Mouse (Mus musculus) heart, postnatal 25 days (tissue): ENCODE results near the gene Fxyd5. TPM values are rescaled to one million over a fixed set of nuclear protein-coding genes. Genes with fewer than 3 reads are reported as not detected.

Experiments used
- DNase-seq: peaks from one replicate; pipeline ENCODE4 v3.0.0; 2022; ENCODE audit warnings: low spot score
- intact Hi-C: fragments of 180-260 bp; cut with DNase I; formaldehyde crosslinking; loops from one replicate; pipeline ENCODE4 v1.15.1; 2025
- total RNA-seq, 2 experiments: library from RNA; stranded (reverse); gene quantifications; 2 replicates each; pipeline ENCODE4 v1.2.3; 2021

Fxyd5 gene
- total RNA-seq, 2 experiments from 2014 or later = 26.1 to 31.0 TPM

- intact Hi-C loops = no loop called here
Observed at GRCm38 (mm10) chr7:31067836-31068235, 25.6 kb upstream of the Fxyd5 start.

GRCm38 (mm10) chr7:31063074-31063560 is 20.8 kb upstream of the Fxyd5 start:
- intact Hi-C loops = loop anchor here (5.0 kb wide), 1 partner anchor 114 kb away; no protein-coding TSS in a partner anchor
- no peak for DNase-seq

More at GRCm38 (mm10) chr7:31067836-31068235, 25.6 kb upstream of the Fxyd5 start:
- no peak for DNase-seq

- intact Hi-C loops = loop anchor here (5.0 kb wide), 1 partner anchor 117 kb away; no protein-coding TSS in a partner anchor
- DNase-seq = no peak
Observed at GRCm38 (mm10) chr7:31060621-31061010, 18.3 kb upstream of the Fxyd5 start.

- intact Hi-C loops = loop anchor here (1.0 to 5.0 kb wide), 3 partner anchors 19 to 117 kb away; no protein-coding TSS in a partner anchor
- no peak for DNase-seq
Observed at GRCm38 (mm10) chr7:31059919-31060620, 17.8 kb upstream of the Fxyd5 start.

GRCm38 (mm10) chr7:31059108-31059507 is 16.8 kb upstream of the Fxyd5 start, which contains the start of gene Lgi4:
TSS of gene Lgi4 (plus strand) at chr7:31059342.
- peak; percentile 84 for DNase-seq
- intact Hi-C loops = loop anchor here (1.0 to 2.0 kb wide), 2 partner anchors 20 to 38 kb away; no protein-coding TSS in a partner anchor

- intact Hi-C loops = loop anchor here (2.0 kb wide), 1 partner anchor 21 kb away; no protein-coding TSS in a partner anchor
- DNase-seq = no peak
Observed at GRCm38 (mm10) chr7:31058211-31058610, 15.9 kb upstream of the Fxyd5 start.

- intact Hi-C loops = loop anchor here (2.0 kb wide), 1 partner anchor 21 kb away; no protein-coding TSS in a partner anchor
- DNase-seq = no peak
Observed at GRCm38 (mm10) chr7:31057730-31058129, 15.4 kb upstream of the Fxyd5 start.

- no peak for DNase-seq
- intact Hi-C loops = no loop called here
Observed at GRCm38 (mm10) chr7:31057071-31057470, 14.8 kb upstream of the Fxyd5 start, which contains the start of gene Fxyd1. TSS of gene Fxyd1 (minus strand) at chr7:31057199.

- intact Hi-C loops = no loop called here
- no peak for DNase-seq
Observed at GRCm38 (mm10) chr7:31056448-31056847, 14.2 kb upstream of the Fxyd5 start.

- DNase-seq = no peak
- intact Hi-C loops = no loop called here
Observed at GRCm38 (mm10) chr7:31055883-31056282, 13.6 kb upstream of the Fxyd5 start.

GRCm38 (mm10) chr7:31055354-31055824 is 13.1 kb upstream of the Fxyd5 start:
- intact Hi-C loops = no loop called here
- DNase-seq = peak; percentile 86

- intact Hi-C loops = loop anchor here (5.0 kb wide), 1 partner anchor 82 kb away; the partner anchor contains the start of genes Fam187b and Lsr
- DNase-seq = no peak
Observed at GRCm38 (mm10) chr7:31054661-31055320, 12.5 kb upstream of the Fxyd5 start.

GRCm38 (mm10) chr7:31053882-31054447 is 11.7 kb upstream of the Fxyd5 start:
- intact Hi-C loops = loop anchor here (5.0 kb wide), 1 partner anchor 82 kb away; the partner anchor contains the start of genes Fam187b and Lsr
- no peak for DNase-seq

- intact Hi-C loops = loop anchor here (5.0 kb wide), 1 partner anchor 81 kb away; the partner anchor contains the start of genes Fam187b and Lsr
- DNase-seq = no peak
Observed at GRCm38 (mm10) chr7:31052636-31053434, 10.6 kb upstream of the Fxyd5 start.

- intact Hi-C loops = loop anchor here (5.0 kb wide), 1 partner anchor 80 kb away; the partner anchor contains the start of genes Fam187b and Lsr
- DNase-seq = no peak
Observed at GRCm38 (mm10) chr7:31052251-31052635, 10.0 kb upstream of the Fxyd5 start.

GRCm38 (mm10) chr7:31051321-31052021 is 9.2 kb upstream of the Fxyd5 start, which contains the start of gene Fxyd7:
TSS of gene Fxyd7 (minus strand) at chr7:31051467.
- no peak for DNase-seq
- intact Hi-C loops = loop anchor here (5.0 kb wide), 1 partner anchor 79 kb away; the partner anchor contains the start of genes Fam187b and Lsr

- intact Hi-C loops = loop anchor here (5.0 kb wide), 1 partner anchor 79 kb away; the partner anchor contains the start of genes Fam187b and Lsr
- DNase-seq = no peak
Observed at GRCm38 (mm10) chr7:31050921-31051320, 8.6 kb upstream of the Fxyd5 start.

- DNase-seq = no peak
- intact Hi-C loops = loop anchor here (5.0 kb wide), 1 partner anchor 78 kb away; the partner anchor contains the start of genes Fam187b and Lsr
Observed at GRCm38 (mm10) chr7:31050487-31050886, 8.2 kb upstream of the Fxyd5 start.
